9 mouse cellular contexts compared by ENCODE assay signal in the genomic region with DNA sequence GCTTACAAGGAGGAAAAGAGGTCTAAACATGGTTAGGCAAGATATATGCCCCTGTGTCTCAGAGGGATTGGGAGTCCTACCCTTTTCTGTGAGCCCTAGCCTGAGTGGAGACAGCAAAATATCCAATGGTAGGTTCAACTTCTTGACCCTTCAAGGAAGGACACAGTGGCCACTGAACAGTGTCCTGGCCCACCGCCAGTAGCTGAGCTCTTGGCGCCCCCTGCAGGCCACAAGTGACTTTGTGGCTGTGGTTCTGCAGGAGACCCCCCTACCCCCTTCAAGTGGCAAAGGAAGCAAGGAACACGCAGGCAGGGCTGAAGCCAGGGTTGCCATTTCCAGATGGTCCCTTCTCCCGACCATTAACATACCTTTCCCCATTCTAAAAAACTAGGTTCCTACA. TPM values are rescaled to one million over a fixed set of nuclear protein-coding genes. Genes with fewer than 3 reads are reported as not detected.
DNase-seq lines count a peak whose midpoint lies in the region; ATAC-seq and TF ChIP-seq lines count a peak whose summit lies in the region.
"Had no signal": no experiment of that assay in that cellular context is flagged by ENCODE, and none has a peak within 500 bp of the region (broad histone marks: within the 10 kb centered on the region; RNA-seq: fewer than 3 reads in every experiment).

No protein-coding gene starts in this region.

- 1% methylated on average over 4 of the region's 4 CpGs for WGBS in liver, embryonic 13.5 days (ENCODE audit: insufficient replicate concordance)

- no peak overlapping the region for H3K4me3 ChIP-seq in left cerebral cortex, adult 2 months
- no peak overlapping the region for H3K4me3 ChIP-seq in ES-E14 (ENCODE audit: insufficient read depth in 1 of 2, low read depth in 1 of 2, low read length in 2 of 2, poor library complexity in 1 of 2, severe bottlenecking in 1 of 2)
- H3K4me3 ChIP-seq in bone marrow macrophage, adult 2 months (ENCODE audit: insufficient read depth, low read length), result no peak overlapping the region
- H3K4me3 ChIP-seq in liver, embryonic 13.5 days (replicated peaks), result no peak overlapping the region
- H3K4me3 ChIP-seq: megakaryocyte, embryonic 14.5 days had no signal

- no peaks in the 10 kb centered on the region for H3K9me3 ChIP-seq in ES-E14 (ENCODE audit: control insufficient read depth, insufficient read depth, low read depth, low read length)
- H3K9me3 ChIP-seq in liver, embryonic 13.5 days (replicated peaks), result no peaks in the 10 kb centered on the region
- H3K9me3 ChIP-seq: megakaryocyte, embryonic 14.5 days had no signal

- intact Hi-C loops in left cerebral cortex, adult 2 months (cut with DNase I), result loop anchor here (2.0 to 5.0 kb wide), 2 partner anchors 123 to 211 kb away; no protein-coding TSS in a partner anchor

- peaks cover 0 to 3% of the 10 kb centered on the region in 2 experiments; a peak in 2 of 4 replicates for H3K4me1 ChIP-seq in ES-E14 (ENCODE audit: control insufficient read depth in 2 of 2, insufficient read depth in 2 of 2, low read length in 2 of 2, poor library complexity in 1 of 2)
- H3K4me1 ChIP-seq in bone marrow macrophage, adult 2 months (ENCODE audit: control insufficient read depth, insufficient read depth, low read length), result no peaks in the 10 kb centered on the region
- peaks cover 3% of the 10 kb centered on the region; the same call in 1 of the 2 replicates for H3K4me1 ChIP-seq in liver, embryonic 13.5 days (replicated peaks)
- H3K4me1 ChIP-seq: megakaryocyte, embryonic 14.5 days had no signal

- no peak overlapping the region for H3K9ac ChIP-seq in ES-E14 (ENCODE audit: insufficient read depth, low read depth, low read length, poor library complexity, severe bottlenecking)
- H3K9ac ChIP-seq in liver, embryonic 13.5 days, result no peak overlapping the region

- no peak overlapping the region for H3K27ac ChIP-seq in left cerebral cortex, adult 2 months
- H3K27ac ChIP-seq in ES-E14 (ENCODE audit: insufficient read depth, low read depth, low read length, poor library complexity, severe bottlenecking), result no peak overlapping the region
- no peak overlapping the region for H3K27ac ChIP-seq in bone marrow macrophage, adult 2 months (ENCODE audit: insufficient read depth, low read depth, low read length)
- no peak overlapping the region for H3K27ac ChIP-seq in liver, embryonic 13.5 days

- ATAC-seq in granulocyte monocyte progenitor cell, adult 5-6 weeks (replicated peaks; ENCODE audit: poor library complexity, severe bottlenecking), result peak; percentile 58
- no peak for ATAC-seq in liver, embryonic 13.5 days (ENCODE audit: low read depth)

- H3K27me3 ChIP-seq in liver, embryonic 13.5 days, result peaks cover 24% of the 10 kb centered on the region
- H3K27me3 ChIP-seq in splenic B cell, adult 2 months (ENCODE audit: control insufficient read depth, insufficient read depth, low read length, poor library complexity, severe bottlenecking), result no peaks in the 10 kb centered on the region

- peak; percentile 78 for TF ChIP-seq CTCF in left cerebral cortex, adult 2 months (IDR thresholded peaks at IDR 0.05)
- peak; percentile 81; the same call in 1 of the 2 replicates for TF ChIP-seq CTCF in bone marrow macrophage, adult 2 months (IDR thresholded peaks at IDR 0.05; ENCODE audit: low read depth, low read length)

- in situ Hi-C loops in ES-E14 (cut with MboI; ENCODE audit: low sequenced_read_pairs in 2 of 2, unreplicated experiment in 2 of 2), result loop anchor here (5.0 to 25.0 kb wide), 2 partner anchors 201 to 211 kb away; no protein-coding TSS in a partner anchor

- H3K36me3 ChIP-seq in ES-E14 (ENCODE audit: control insufficient read depth, insufficient read depth, low read length, poor library complexity, severe bottlenecking), result no peaks in the 10 kb centered on the region
- H3K36me3 ChIP-seq in liver, embryonic 13.5 days, result no peaks in the 10 kb centered on the region
- no peaks in the 10 kb centered on the region for H3K36me3 ChIP-seq in splenic B cell, adult 2 months (ENCODE audit: control insufficient read depth, insufficient read depth, low read length, poor library complexity, severe bottlenecking)

- no peak for TF ChIP-seq POLR2A in bone marrow macrophage, adult 2 months (IDR thresholded peaks at IDR 0.05; ENCODE audit: borderline replicate concordance, low read depth, low read length)

- peak in 1 of 2 experiments; percentile 51 for DNase-seq in left cerebral cortex, adult 2 months (ENCODE audit: extremely low spot score in 1 of 2, low spot score in 2 of 2)
- no peak for DNase-seq in left cerebral cortex, adult 11 months (ENCODE audit: low spot score)
- no peak for DNase-seq in ES-E14 (ENCODE audit: low read depth, low spot score)
- peak; percentile 16 for DNase-seq in liver, embryonic 13.5 days
- DNase-seq in splenic B cell, adult 2 months (ENCODE audit: low read depth, low spot score), result peak; percentile 48
- no peak for DNase-seq in layer of hippocampus, adult 8-10 months (ENCODE audit: low spot score in 2 of 2)

- no peak overlapping the region for H3K4me2 ChIP-seq in liver, embryonic 13.5 days

TF ChIP-seq in ES-E14, 5 proteins besides CTCF, POLR2A, EP300 and RAD21:
- no peak for TF ChIP-seq CHD2 (IDR thresholded peaks at IDR 0.05; ENCODE audit: low read depth, low read length)
- peak; percentile 70; the same call in 1 of the 2 replicates for TF ChIP-seq ZC3H11A (IDR thresholded peaks at IDR 0.05; ENCODE audit: borderline replicate concordance, low read depth, low read length)

RNA-seq across cellular contexts. Expression of a gene that starts 10.5 kb away (rescaled TPM):
- total RNA-seq in left cerebral cortex, adult 2 months (2021), result 10 to 100 TPM; 13.1 to 14.1 TPM
- 3.8 and 4.0 TPM in 2 replicates for total RNA-seq in ES-E14 (2012; rRNA removed)
- not detected in 2 replicates for polyA plus RNA-seq in bone marrow macrophage, adult 2 months (2012; ENCODE audit: insufficient read depth, insufficient read length, missing spikeins)
- total RNA-seq in granulocyte monocyte progenitor cell, adult 5-6 weeks (2014; fragmentation: Nextera tagmentation), result not detected in 2 replicates
- not detected in 2 replicates for total RNA-seq in granulocyte monocyte progenitor cell, adult 5-6 weeks (2017)
- 0.12 and 0.22 TPM in 2 replicates for polyA plus RNA-seq in liver, embryonic 13.5 days (2015; fragmentation: Nextera tagmentation; extraction: Ambion mirVana)
- total RNA-seq in layer of hippocampus, adult 8-10 months (2022), result 1 to 10 TPM; 5.2 to 7.7 (median 7.1) TPM

Comparison
In these comparisons a context has a peak if more than half of its experiments do, and no peak if none do; other contexts are left out.
1. DNase-seq: peak in liver, embryonic 13.5 days (single experiment) and splenic B cell, adult 2 months (single experiment); none in left cerebral cortex, adult 11 months (single experiment), ES-E14 (single experiment) and layer of hippocampus, adult 8-10 months (0 of 2).